Mouse (Mus musculus) CH12.LX (cell line): Measurements from ENCODE around the gene Zfp318. TPM values are rescaled to one million over a fixed set of nuclear protein-coding genes. Genes with fewer than 3 reads are reported as not detected.

Experiments used
- DNase-seq: peaks from one replicate; pipeline ENCODE4 v3.0.0-alpha.2; 2013; ENCODE audit errors: extremely low read depth
- H3K27ac ChIP-seq: 2 replicates; pipeline ENCODE4 v1.5.1; 2012; ENCODE audit warnings: low read depth, mild to moderate bottlenecking, control low read depth, moderate library complexity; ENCODE audit not compliant: insufficient read depth
- H3K27me3 ChIP-seq: replicated peaks from 2 replicates; pipeline ENCODE3; 2012; ENCODE audit warnings: inconsistent platforms
- H3K36me3 ChIP-seq, 2 experiments: replicated peaks in 1 of 2; 2 replicates each; pipeline versions ENCODE3 to v1.6.1; 2012; ENCODE audit warnings: inconsistent platforms in 1 of 2, low read length in 1 of 2, mild to moderate bottlenecking in 1 of 2, mixed read lengths in 1 of 2, moderate library complexity in 1 of 2; ENCODE audit not compliant: control insufficient read depth in 1 of 2, insufficient read depth in 1 of 2
- H3K4me1 ChIP-seq, 2 experiments: 2 replicates each; pipeline ENCODE4 v1.6.1; 2012; ENCODE audit warnings: inconsistent platforms in 1 of 2, moderate library complexity in 1 of 2; ENCODE audit not compliant: insufficient read depth in 2 of 2, control insufficient read depth in 1 of 2
- H3K4me2 ChIP-seq: 2 replicates; pipeline ENCODE4 v1.6.1; 2012; ENCODE audit warnings: low read depth, mild to moderate bottlenecking, control low read depth; ENCODE audit not compliant: poor library complexity, insufficient read depth, severe bottlenecking
- H3K4me3 ChIP-seq, 3 experiments: fragments of 150-350 bp in 1 of 3; sonication (generic) in 1 of 3; replicated peaks in 1 of 3; 2 replicates each; pipeline versions ENCODE3 to v1.5.1; 2011 to 2012; ENCODE audit warnings: low read depth in 2 of 3, low read length in 2 of 3, mild to moderate bottlenecking in 2 of 3, moderate library complexity in 2 of 3, control low read depth in 1 of 3, improper control_type of control experiment in 1 of 3, inconsistent platforms in 1 of 3, mixed read lengths in 1 of 3; ENCODE audit not compliant: poor library complexity in 1 of 3
- H3K79me2 ChIP-seq: replicated peaks from 2 replicates; pipeline ENCODE4 v1.6.1; 2012; ENCODE audit warnings: mild to moderate bottlenecking, moderate library complexity; ENCODE audit not compliant: control insufficient read depth, poor library complexity, insufficient read depth, severe bottlenecking; ENCODE audit errors: extremely low read depth
- H3K9ac ChIP-seq: 2 replicates; pipeline ENCODE4 v1.6.1; 2012; ENCODE audit warnings: low read depth, mild to moderate bottlenecking, control low read depth, moderate library complexity; ENCODE audit not compliant: insufficient read depth
- H3K9me3 ChIP-seq: replicated peaks from 2 replicates; pipeline ENCODE3; 2012; ENCODE audit warnings: low read length, inconsistent platforms, mixed read lengths
- BHLHE40 ChIP-seq: IDR thresholded peaks from 2 replicates; pipeline ENCODE4 v1.6.1; 2011; ENCODE audit warnings: mild to moderate bottlenecking, low read depth, low read length, improper control_type of control experiment
- CHD2 ChIP-seq: IDR thresholded peaks from 2 replicates; pipeline ENCODE4 v1.6.1; 2011; ENCODE audit warnings: low read length, improper control_type of control experiment
- CTCF ChIP-seq, 2 experiments: IDR thresholded peaks in 1 of 2; conservative IDR thresholded peaks in 1 of 2; 2 replicates each; pipeline ENCODE4 v1.5.1; 2011 to 2012; ENCODE audit warnings: low read depth in 2 of 2, low read length in 2 of 2, improper control_type of control experiment in 1 of 2, inconsistent platforms in 1 of 2, mild to moderate bottlenecking in 1 of 2, moderate library complexity in 1 of 2
- E2F4 ChIP-seq: IDR thresholded peaks from 2 replicates; pipeline ENCODE4 v1.6.1; 2011; ENCODE audit warnings: low read depth, low read length, improper control_type of control experiment; ENCODE audit not compliant: insufficient replicate concordance
- EP300 ChIP-seq: IDR thresholded peaks from 2 replicates; pipeline ENCODE4 v1.6.1; 2011; ENCODE audit warnings: low read length, improper control_type of control experiment
- HCFC1 ChIP-seq: IDR thresholded peaks from 2 replicates; pipeline ENCODE4 v1.6.1; 2012; ENCODE audit warnings: low read depth, mild to moderate bottlenecking, inconsistent platforms, low read length, improper control_type of control experiment
- JUN ChIP-seq: IDR thresholded peaks from 2 replicates; pipeline ENCODE4 v1.6.1; 2011; ENCODE audit warnings: low read depth, mild to moderate bottlenecking, low read length, improper control_type of control experiment, moderate library complexity; ENCODE audit not compliant: insufficient read depth
- JUND ChIP-seq: conservative IDR thresholded peaks from 2 replicates; pipeline ENCODE4 v1.6.1; 2011; ENCODE audit warnings: low read depth, low read length, improper control_type of control experiment
- KAT2A ChIP-seq: IDR thresholded peaks from 2 replicates; pipeline ENCODE4 v1.6.1; 2012; ENCODE audit warnings: low read length, improper control_type of control experiment, inconsistent platforms; ENCODE audit not compliant: insufficient replicate concordance
- MAZ ChIP-seq: IDR thresholded peaks from 2 replicates; pipeline ENCODE4 v1.6.1; 2012; ENCODE audit warnings: low read depth, mild to moderate bottlenecking, inconsistent platforms, low read length, improper control_type of control experiment, moderate library complexity
- MEF2A ChIP-seq: IDR thresholded peaks from 2 replicates; pipeline ENCODE4 v1.6.1; 2014; ENCODE audit warnings: low read depth, mild to moderate bottlenecking, inconsistent platforms, low read length, improper control_type of control experiment, borderline replicate concordance
- MYC ChIP-seq: IDR thresholded peaks from 2 replicates; pipeline ENCODE4 v1.6.1; 2011; ENCODE audit warnings: low read depth, mild to moderate bottlenecking, improper control_type of control experiment, low read length
- NELFE ChIP-seq: IDR thresholded peaks from 2 replicates; pipeline ENCODE4 v1.6.1; 2011; ENCODE audit warnings: low read depth, low read length, improper control_type of control experiment
- PAX5 ChIP-seq: IDR thresholded peaks from 2 replicates; pipeline ENCODE4 v1.6.1; 2012; ENCODE audit warnings: low read length, inconsistent platforms, mixed read lengths
- RAD21 ChIP-seq: IDR thresholded peaks from 2 replicates; pipeline ENCODE4 v1.6.1; 2011; ENCODE audit warnings: low read depth, mild to moderate bottlenecking, low read length, improper control_type of control experiment, moderate library complexity
- SIN3A ChIP-seq: IDR thresholded peaks from 2 replicates; pipeline ENCODE4 v1.6.1; 2012; ENCODE audit warnings: low read length, improper control_type of control experiment, inconsistent platforms
- SMC3 ChIP-seq: IDR thresholded peaks from 2 replicates; pipeline ENCODE4 v1.6.1; 2011; ENCODE audit warnings: low read depth, low read length, improper control_type of control experiment
- USF2 ChIP-seq: conservative IDR thresholded peaks from 2 replicates; pipeline ENCODE4 v1.6.1; 2011; ENCODE audit warnings: low read depth, low read length, improper control_type of control experiment
- ZC3H11A ChIP-seq: IDR thresholded peaks from 2 replicates; pipeline ENCODE4 v1.6.1; 2012; ENCODE audit warnings: low read depth, mild to moderate bottlenecking, inconsistent platforms, low read length, improper control_type of control experiment
- ZKSCAN1 ChIP-seq: IDR thresholded peaks from 2 replicates; pipeline ENCODE4 v1.6.1; 2012; ENCODE audit warnings: low read depth, inconsistent platforms, low read length, improper control_type of control experiment, borderline replicate concordance
- ZMIZ1 ChIP-seq: IDR thresholded peaks from 2 replicates; pipeline ENCODE4 v1.6.1; 2012; ENCODE audit warnings: low read depth, mild to moderate bottlenecking, inconsistent platforms, low read length, improper control_type of control experiment
- dilution Hi-C: fragments of 300-500 bp; cut with MboI; formaldehyde crosslinking; loops from 2 replicates; pipeline ENCODE4 v1.14.3; 2020; ENCODE audit warnings: low sequenced_read_pairs; ENCODE audit not compliant: extremely low pct_unique_long_range_greater_than_20kb, extremely low pct_ligation_motif_present
- in situ Hi-C: fragments of 300-500 bp; cut with MboI; formaldehyde crosslinking; loops from 3 replicates; pipeline ENCODE4 v1.14.3; 2019; ENCODE audit warnings: low sequenced_read_pairs, low pct_ligation_motif_present, low pct_unique_long_range_greater_than_20kb, mixed read lengths
- polyA plus RNA-seq: library from polyadenylated mRNA; unstranded; fragments of >175 nt; gene quantifications from 2 replicates; pipeline ENCODE4 v1.2.1, GENCODE M21; 2012; ENCODE audit warnings: low read depth; ENCODE audit not compliant: insufficient read length
- total RNA-seq, 2 experiments: library from RNA; depleted of rRNA; stranded (reverse); fragments of 300-350 nt in 1 of 2; fragments of >200 nt in 1 of 2; gene quantifications; 2 replicates each; pipeline ENCODE4 v1.2.3; 2012 to 2014

Zfp318 gene
- total and polyA plus RNA-seq, 3 experiments = 1.4 to 5.0 (median 2.9) TPM

DNA sequence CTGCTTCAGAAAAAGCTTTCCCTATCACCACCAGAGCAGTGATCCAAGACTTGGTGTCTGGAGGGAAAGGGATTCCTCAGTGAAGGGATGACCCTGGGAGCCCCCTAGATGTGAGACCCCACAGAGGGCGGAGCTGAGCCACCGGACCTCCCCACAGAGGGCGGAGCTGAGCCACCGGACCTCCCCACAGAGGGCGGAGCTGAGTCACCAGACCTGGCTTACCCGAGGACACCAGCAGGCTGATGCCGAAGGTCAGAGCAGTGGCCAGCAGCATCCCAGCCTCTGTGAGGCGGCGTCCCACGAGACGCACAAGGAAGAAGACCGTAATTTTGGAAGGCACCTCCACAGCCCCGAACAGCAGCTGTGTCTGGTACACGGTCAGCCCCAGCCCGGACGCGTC is 50.1 kb downstream of the Zfp318 start:
- TF ChIP-seq PAX5 (no peak), ZMIZ1 (no peak), HCFC1 (no peak)
- TF ChIP-seq, all 38 proteins: peak for 0
- H3K4me1 ChIP-seq = no peaks in the 10 kb centered on the region
- in situ Hi-C loops (no loop called here), dilution Hi-C loops (no loop called here)
- H3K9me3 ChIP-seq = no peaks in the 10 kb centered on the region
- no peaks in the 10 kb centered on the region for H3K79me2 ChIP-seq
- H3K27ac ChIP-seq = no peak overlapping the region
- no peak for DNase-seq
- H3K4me2 ChIP-seq = no peak overlapping the region
- H3K36me3 ChIP-seq = no peaks in the 10 kb centered on the region
- H3K9ac ChIP-seq = no peak overlapping the region
- no peak overlapping the region for H3K4me3 ChIP-seq
- peaks cover 45% of the 10 kb centered on the region for H3K27me3 ChIP-seq

DNA sequence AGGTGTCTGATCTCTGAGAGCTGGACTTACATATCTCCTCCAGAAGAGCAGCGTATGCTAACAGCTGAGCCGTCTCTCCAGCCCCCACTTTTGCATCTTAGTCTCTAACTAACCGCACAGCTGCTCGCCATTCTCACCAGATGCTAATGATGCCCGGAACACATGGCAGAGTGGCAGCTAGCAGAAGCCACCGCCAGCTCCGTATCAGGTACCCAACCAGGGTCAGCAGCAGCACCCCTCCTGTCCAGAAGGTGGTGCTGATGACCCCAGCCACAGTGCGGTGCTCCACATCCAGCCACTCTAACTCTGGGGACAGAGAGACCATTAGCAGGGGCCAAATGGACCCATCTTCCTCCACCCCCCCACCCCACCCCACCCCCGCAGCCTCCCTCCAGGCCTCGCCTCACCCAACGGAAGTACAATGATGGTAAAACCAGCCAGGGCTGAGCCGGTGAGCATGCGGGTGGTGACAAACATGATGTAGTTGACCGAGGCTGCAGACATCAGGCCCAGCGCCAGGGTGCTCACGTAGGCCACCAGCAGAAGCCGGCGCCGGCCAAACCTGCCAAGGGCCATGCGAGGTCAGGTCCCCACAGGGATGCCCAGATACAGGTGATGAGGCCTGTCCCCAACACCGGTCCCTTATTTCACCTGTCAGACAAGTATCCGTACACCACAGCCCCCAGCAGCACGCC is 53.3 kb downstream of the Zfp318 start:
- in situ Hi-C loops = no loop called here
- Histone ChIP-seq H3K4me3 (no peak overlapping the region), H3K4me2 (no peak overlapping the region)

GRCm38 (mm10) chr17:46438298-46438873 is 54.9 kb downstream of the Zfp318 start, which contains the start of gene Slc22a7:
Gene Slc22a7, minus strand, starts transcription at chr17:46438457.
- TF ChIP-seq CHD2 (no peak), SIN3A (no peak), E2F4 (no peak), ZC3H11A (no peak), USF2 (no peak), EP300 (no peak)
- dilution Hi-C loops (no loop called here), in situ Hi-C loops (no loop called here)
- H3K79me2 ChIP-seq = no peaks in the 10 kb centered on the region
- H3K27me3 ChIP-seq = peaks cover 39% of the 10 kb centered on the region
- no peak within 1 kb of the TSS for H3K27ac ChIP-seq
- no peak for DNase-seq
- no peaks in the 10 kb centered on the region for H3K36me3 ChIP-seq
- no peaks in the 10 kb centered on the region for H3K4me1 ChIP-seq
- no peak within 1 kb of the TSS for H3K4me3 ChIP-seq
- no peaks in the 10 kb centered on the region for H3K9me3 ChIP-seq
- no peak within 1 kb of the TSS for H3K9ac ChIP-seq
- no peak within 1 kb of the TSS for H3K4me2 ChIP-seq

More for the DNA sequence above, 53.3 kb downstream of the Zfp318 start:
- Histone ChIP-seq H3K9ac (no peak overlapping the region), H3K9me3 (no peaks in the 10 kb centered on the region), H3K4me1 (no peaks in the 10 kb centered on the region), H3K27me3 (peaks cover 29% of the 10 kb centered on the region), H3K36me3 (no peaks in the 10 kb centered on the region), H3K79me2 (no peaks in the 10 kb centered on the region), H3K27ac (no peak overlapping the region)
- DNase-seq = peak; percentile 6
- dilution Hi-C loops = no loop called here
- no peak for TF ChIP-seq MEF2A
- no peak for TF ChIP-seq MYC
- peak in 1 of 2 experiments; percentile 68; a peak in 2 of 4 replicates for TF ChIP-seq CTCF (conservative IDR thresholded peaks at IDR 0.05 in 1 of 2, IDR thresholded peaks at IDR 0.05 in 1 of 2; ENCODE audit: low read depth in 2 of 2, low read length in 2 of 2)
- TF ChIP-seq SMC3 = peak; percentile 64
- TF ChIP-seq NELFE = no peak
- no peak for TF ChIP-seq ZKSCAN1
- no peak for TF ChIP-seq JUN
- no peak for TF ChIP-seq HCFC1
- TF ChIP-seq RAD21 = peak; percentile 40
- TF ChIP-seq KAT2A = no peak
- no peak for TF ChIP-seq JUND
- TF ChIP-seq MAZ = no peak
- no peak for TF ChIP-seq BHLHE40
